Mouse (Mus musculus): ENCODE data around the gene Gm15217. TPM values are rescaled to one million over a fixed set of nuclear protein-coding genes. Genes with fewer than 3 reads are reported as not detected.

Gene Gm15217
- polyA plus RNA-seq, 1 experiment, result 40.3 TPM

DNA sequence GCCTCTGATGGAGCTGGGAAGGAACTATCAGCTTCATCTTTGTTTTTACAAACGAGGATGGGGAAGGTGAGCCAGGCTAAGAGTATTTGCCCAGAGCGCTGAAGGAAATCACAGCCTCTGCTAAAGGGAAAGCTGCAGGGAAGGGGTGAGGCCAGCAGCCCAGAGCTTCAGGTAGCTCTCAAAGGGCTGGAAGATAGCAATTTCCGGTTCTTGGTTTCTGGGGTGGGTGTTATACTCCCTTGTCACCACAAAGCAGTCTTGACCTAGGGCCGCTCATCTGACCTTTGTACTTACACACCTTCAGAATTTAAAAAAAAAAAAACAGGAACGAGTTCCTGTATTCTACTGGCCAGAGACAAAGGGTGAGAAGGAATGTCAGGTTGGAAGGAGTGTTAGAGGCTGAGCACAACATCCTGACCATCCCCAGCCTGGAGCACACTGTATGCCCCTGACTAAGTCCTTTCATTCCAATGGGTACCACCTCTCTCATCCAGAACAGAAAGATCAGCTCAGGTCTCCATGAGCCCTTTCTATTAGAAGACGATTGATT, 12.5 kb downstream of the Gm15217 start:
- H3K27me3 ChIP-seq (replicated peaks; ENCODE audit: control insufficient read depth, insufficient read depth, low read length), result no peaks in the 10 kb centered on the region
- H3K4me3 ChIP-seq (ENCODE audit: insufficient read depth, low read depth, low read length), result no peak overlapping the region
- no peaks in the 10 kb centered on the region for H3K36me3 ChIP-seq (ENCODE audit: control insufficient read depth, insufficient read depth, low read length)
- TF ChIP-seq CTCF (conservative IDR thresholded peaks at IDR 0.05; ENCODE audit: insufficient read depth, insufficient read length, low read depth, low read length) (no peak), POLR2A (IDR thresholded peaks at IDR 0.05; ENCODE audit: low read depth, low read length) (no peak)
- DNase-seq, result no peak
- 55% methylated on average over 6 of the region's 6 CpGs for WGBS
- H3K27ac ChIP-seq (ENCODE audit: insufficient read depth, low read depth, low read length), result no peak overlapping the region
- H3K4me1 ChIP-seq (ENCODE audit: control insufficient read depth, insufficient read depth, low read length), result peaks cover 3% of the 10 kb centered on the region; the same call in 1 of the 2 replicates

- Histone ChIP-seq H3K36me3 (ENCODE audit: control insufficient read depth, insufficient read depth, low read length) (no peaks in the 10 kb centered on the region), H3K27ac (ENCODE audit: insufficient read depth, low read depth, low read length) (no peak overlapping the region), H3K27me3 (replicated peaks; ENCODE audit: control insufficient read depth, insufficient read depth, low read length) (no peaks in the 10 kb centered on the region; the same call in 1 of the 2 replicates), H3K4me1 (ENCODE audit: control insufficient read depth, insufficient read depth, low read length) (no peaks in the 10 kb centered on the region), H3K4me3 (ENCODE audit: insufficient read depth, low read depth, low read length) (peak overlapping the region; percentile 20; the same call in 1 of the 2 replicates)
- peak; percentile 53 for DNase-seq
- TF ChIP-seq POLR2A (IDR thresholded peaks at IDR 0.05; ENCODE audit: low read depth, low read length) (no peak), CTCF (conservative IDR thresholded peaks at IDR 0.05; ENCODE audit: insufficient read depth, insufficient read length, low read depth, low read length) (no peak)
- WGBS, result 12% methylated on average over 27 of the region's 27 CpGs
These were observed 19.0 kb downstream of the Gm15217 start for GRCm38 (mm10) chr14:46398091-46398695.

DNA sequence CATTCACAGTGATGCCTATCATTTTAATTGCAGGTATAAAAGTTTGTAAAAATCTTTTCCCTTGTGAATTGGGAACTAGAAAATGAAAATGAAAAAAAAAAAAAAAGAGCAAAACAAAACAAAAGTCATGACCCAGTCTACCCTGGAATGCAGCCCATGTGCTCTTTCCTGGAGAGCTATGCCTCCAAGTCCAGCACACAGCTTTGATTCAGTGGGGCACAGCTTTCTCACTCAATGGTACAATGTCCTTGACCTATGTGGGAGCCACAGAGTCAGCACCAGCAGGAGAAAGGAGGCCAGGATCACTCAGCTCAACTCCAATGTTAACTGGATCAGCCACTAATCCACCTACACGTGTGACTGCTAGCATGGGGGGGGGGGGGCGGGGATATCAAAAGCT, 20.7 kb downstream of the Gm15217 start:
- WGBS, result 60% methylated on average over 2 of the region's 2 CpGs
- DNase-seq, result peak; percentile 52
- H3K27ac ChIP-seq (ENCODE audit: insufficient read depth, low read depth, low read length), result no peak overlapping the region
- TF ChIP-seq POLR2A (IDR thresholded peaks at IDR 0.05; ENCODE audit: low read depth, low read length) (no peak), CTCF (conservative IDR thresholded peaks at IDR 0.05; ENCODE audit: insufficient read depth, insufficient read length, low read depth, low read length) (no peak)
- H3K27me3 ChIP-seq (replicated peaks; ENCODE audit: control insufficient read depth, insufficient read depth, low read length), result no peaks in the 10 kb centered on the region; the same call in 1 of the 2 replicates
- H3K36me3 ChIP-seq (ENCODE audit: control insufficient read depth, insufficient read depth, low read length), result no peaks in the 10 kb centered on the region
- H3K4me3 ChIP-seq (ENCODE audit: insufficient read depth, low read depth, low read length), result no peak overlapping the region
- H3K4me1 ChIP-seq (ENCODE audit: control insufficient read depth, insufficient read depth, low read length), result no peaks in the 10 kb centered on the region

DNA sequence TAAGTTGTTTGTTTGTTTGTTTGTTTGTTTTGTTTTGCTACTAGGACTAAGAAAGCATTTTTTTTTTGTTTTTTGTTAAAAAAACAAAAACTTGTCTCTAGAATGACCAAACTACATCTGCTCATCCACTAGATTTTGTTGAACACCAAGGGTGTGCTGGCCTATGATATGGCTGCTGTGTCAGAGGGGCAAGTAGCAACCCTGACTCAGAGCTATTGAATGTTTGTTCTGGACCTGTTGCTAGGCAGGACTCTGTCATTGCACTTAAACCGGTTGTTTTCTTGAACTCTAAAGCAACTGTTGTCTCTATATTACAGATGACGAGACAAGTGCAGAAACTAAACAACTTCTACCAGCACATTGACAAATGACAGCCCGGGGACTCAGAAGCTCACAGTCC, 29.1 kb downstream of the Gm15217 start:
- no peaks in the 10 kb centered on the region; the same call in 1 of the 2 replicates for H3K27me3 ChIP-seq (replicated peaks; ENCODE audit: control insufficient read depth, insufficient read depth, low read length)
- H3K4me1 ChIP-seq (ENCODE audit: control insufficient read depth, insufficient read depth, low read length), result no peaks in the 10 kb centered on the region
- no peaks in the 10 kb centered on the region for H3K36me3 ChIP-seq (ENCODE audit: control insufficient read depth, insufficient read depth, low read length)
- TF ChIP-seq POLR2A (IDR thresholded peaks at IDR 0.05; ENCODE audit: low read depth, low read length) (no peak), CTCF (conservative IDR thresholded peaks at IDR 0.05; ENCODE audit: insufficient read depth, insufficient read length, low read depth, low read length) (no peak)
- 80% methylated on average over 3 of the region's 3 CpGs for WGBS
- no peak for DNase-seq
- H3K27ac ChIP-seq (ENCODE audit: insufficient read depth, low read depth, low read length), result no peak overlapping the region
- no peak overlapping the region for H3K4me3 ChIP-seq (ENCODE audit: insufficient read depth, low read depth, low read length)

DNA sequence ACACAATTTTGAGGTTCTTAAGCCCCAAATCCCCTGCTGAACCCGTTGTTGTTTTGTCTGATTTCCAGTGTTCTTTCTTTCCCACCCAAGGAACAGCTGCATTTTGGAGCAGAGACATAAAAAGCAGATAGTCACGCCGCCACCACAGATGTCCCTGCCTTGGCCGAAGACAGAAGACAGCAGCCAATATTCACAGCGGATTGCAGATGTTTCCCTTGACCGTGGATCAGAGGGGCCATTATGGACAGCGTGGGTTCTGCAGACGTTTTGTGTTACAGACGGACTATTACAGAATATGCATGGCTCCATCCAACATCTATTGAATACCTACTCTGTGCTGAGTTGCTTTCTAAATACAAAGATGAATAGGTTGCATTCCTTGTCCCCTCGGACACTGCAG, 29.8 kb downstream of the Gm15217 start:
- TF ChIP-seq CTCF (conservative IDR thresholded peaks at IDR 0.05; ENCODE audit: insufficient read depth, insufficient read length, low read depth, low read length) (no peak), POLR2A (IDR thresholded peaks at IDR 0.05; ENCODE audit: low read depth, low read length) (no peak)
- no peak for DNase-seq

GRCm38 (mm10) chr14:46410557-46411120, 31.4 kb downstream of the Gm15217 start:
- Histone ChIP-seq H3K4me3 (ENCODE audit: insufficient read depth, low read depth, low read length) (no peak overlapping the region), H3K27me3 (replicated peaks; ENCODE audit: control insufficient read depth, insufficient read depth, low read length) (no peaks in the 10 kb centered on the region; the same call in 1 of the 2 replicates), H3K27ac (ENCODE audit: insufficient read depth, low read depth, low read length) (no peak overlapping the region), H3K4me1 (ENCODE audit: control insufficient read depth, insufficient read depth, low read length) (no peaks in the 10 kb centered on the region), H3K36me3 (ENCODE audit: control insufficient read depth, insufficient read depth, low read length) (no peaks in the 10 kb centered on the region)
- no peak for TF ChIP-seq CTCF (conservative IDR thresholded peaks at IDR 0.05; ENCODE audit: insufficient read depth, insufficient read length, low read depth, low read length)
- no peak for TF ChIP-seq POLR2A (IDR thresholded peaks at IDR 0.05; ENCODE audit: low read depth, low read length)
- no peak for DNase-seq
- WGBS, result 83% methylated on average over 4 of the region's 4 CpGs

More for the DNA sequence above, 29.8 kb downstream of the Gm15217 start:
- Histone ChIP-seq H3K27ac (ENCODE audit: insufficient read depth, low read depth, low read length) (no peak overlapping the region), H3K36me3 (ENCODE audit: control insufficient read depth, insufficient read depth, low read length) (no peaks in the 10 kb centered on the region), H3K27me3 (replicated peaks; ENCODE audit: control insufficient read depth, insufficient read depth, low read length) (no peaks in the 10 kb centered on the region; the same call in 1 of the 2 replicates), H3K4me3 (ENCODE audit: insufficient read depth, low read depth, low read length) (no peak overlapping the region), H3K4me1 (ENCODE audit: control insufficient read depth, insufficient read depth, low read length) (no peaks in the 10 kb centered on the region)
- 85% methylated on average over 10 of the region's 10 CpGs for WGBS

GRCm38 (mm10) chr14:46412497-46413000, 33.3 kb downstream of the Gm15217 start:
- no peaks in the 10 kb centered on the region for H3K36me3 ChIP-seq (ENCODE audit: control insufficient read depth, insufficient read depth, low read length)
- no peaks in the 10 kb centered on the region; the same call in 1 of the 2 replicates for H3K27me3 ChIP-seq (replicated peaks; ENCODE audit: control insufficient read depth, insufficient read depth, low read length)
- no peaks in the 10 kb centered on the region for H3K4me1 ChIP-seq (ENCODE audit: control insufficient read depth, insufficient read depth, low read length)
- H3K27ac ChIP-seq (ENCODE audit: insufficient read depth, low read depth, low read length), result no peak overlapping the region
- H3K4me3 ChIP-seq (ENCODE audit: insufficient read depth, low read depth, low read length), result no peak overlapping the region
- TF ChIP-seq POLR2A (IDR thresholded peaks at IDR 0.05; ENCODE audit: low read depth, low read length), result no peak
- TF ChIP-seq CTCF (conservative IDR thresholded peaks at IDR 0.05; ENCODE audit: insufficient read depth, insufficient read length, low read depth, low read length), result no peak
- WGBS, result 89% methylated on average over 7 of the region's 7 CpGs
- DNase-seq, result no peak
